Mouse (Mus musculus) cerebellum, adult 9-10 months (tissue): ENCODE data around the gene Lefty1.
"Not testable (repeated sequence)": the region's sequence is repeated elsewhere in the genome, so short reads cannot be mapped to it uniquely, and the experiment has no call there.

Experiments used
- DNase-seq: peaks from one replicate; pipeline ENCODE4 v3.0.0; 2022

Gene Lefty1

GRCm38 (mm10) chr1:180922273-180923048 lies 12.4 kb upstream of the Lefty1 start:
- DNase-seq: no peak

GRCm38 (mm10) chr1:180924737-180925136 lies 10.1 kb upstream of the Lefty1 start:
- no peak for DNase-seq

GRCm38 (mm10) chr1:180926286-180926685 lies 8.5 kb upstream of the Lefty1 start:
- no peak for DNase-seq

GRCm38 (mm10) chr1:180929599-180929998 lies 5.2 kb upstream of the Lefty1 start:
- no peak for DNase-seq

DNA sequence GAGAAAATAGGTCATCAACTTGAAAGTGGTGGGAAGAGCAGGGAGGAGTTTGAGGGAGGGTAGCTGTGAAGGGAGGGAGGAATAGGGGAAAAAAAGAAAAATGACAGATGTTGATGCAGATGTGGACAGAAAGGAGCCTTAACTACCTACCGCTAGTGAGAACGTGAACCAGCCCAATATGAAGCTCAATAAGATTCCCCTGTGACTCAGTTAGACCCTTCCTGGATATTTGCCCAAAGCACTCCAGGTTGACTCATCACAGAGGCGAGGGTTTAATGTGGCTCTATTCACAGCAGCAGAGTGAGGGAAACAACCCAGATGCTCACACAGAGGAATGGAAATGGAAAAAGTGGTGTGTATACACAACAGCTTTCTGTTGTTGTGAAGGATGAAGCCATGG lies 3.7 kb upstream of the Lefty1 start:
- no peak for DNase-seq

DNA sequence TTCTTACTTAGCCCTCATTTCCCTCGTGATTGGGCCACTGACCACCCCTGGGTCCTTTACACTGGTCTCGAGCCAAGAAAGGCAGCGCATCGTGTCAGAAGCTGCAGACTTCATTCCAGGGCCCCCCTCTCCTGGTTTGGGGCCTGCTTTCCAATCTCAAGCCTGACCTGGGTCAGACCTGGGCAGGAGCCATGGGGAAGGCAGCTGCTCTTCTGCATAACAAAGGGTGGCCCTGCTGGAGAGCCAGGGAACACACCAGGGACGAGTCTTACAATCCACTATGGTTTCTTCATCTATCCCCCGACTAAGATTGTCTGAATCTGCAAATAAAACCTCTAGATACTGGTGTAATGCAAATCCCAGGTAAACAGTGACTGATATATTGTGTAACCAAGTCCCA lies 1.2 kb upstream of the Lefty1 start:
- no peak for DNase-seq

DNA sequence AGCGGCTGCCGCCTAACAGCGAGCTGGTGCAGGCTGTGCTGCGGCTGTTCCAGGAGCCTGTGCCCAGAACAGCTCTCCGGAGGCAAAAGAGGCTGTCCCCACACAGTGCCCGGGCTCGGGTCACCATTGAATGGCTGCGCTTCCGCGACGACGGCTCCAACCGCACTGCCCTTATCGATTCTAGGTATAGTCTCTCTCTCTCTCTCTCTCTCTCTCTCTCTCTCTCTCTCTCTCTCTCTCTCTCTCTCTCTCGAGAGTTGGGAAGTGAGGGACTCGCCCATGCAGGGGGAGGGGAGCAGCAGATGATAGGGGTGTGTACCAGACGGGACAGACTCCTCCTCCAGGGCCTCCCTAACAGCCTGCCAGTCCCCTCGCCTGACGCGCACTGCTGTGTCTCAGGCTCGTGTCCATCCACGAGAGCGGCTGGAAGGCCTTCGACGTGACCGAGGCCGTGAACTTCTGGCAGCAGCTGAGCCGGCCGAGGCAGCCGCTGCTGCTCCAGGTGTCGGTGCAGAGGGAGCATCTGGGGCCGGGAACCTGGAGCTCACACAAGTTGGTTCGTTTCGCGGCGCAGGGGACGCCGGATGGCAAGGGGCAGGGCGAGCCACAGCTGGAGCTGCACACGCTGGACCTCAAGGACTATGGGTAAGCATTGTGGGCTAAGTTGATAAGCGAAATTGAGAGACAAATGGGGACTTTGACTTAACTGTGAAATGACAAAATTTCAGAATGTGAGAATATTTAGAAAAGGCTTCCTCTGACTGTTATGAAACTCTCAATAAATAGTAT lies 2.0 kb downstream of the Lefty1 start:
- not testable (repeated sequence) for DNase-seq

GRCm38 (mm10) chr1:180937631-180938030 lies 2.8 kb downstream of the Lefty1 start:
- not testable (repeated sequence) for DNase-seq

DNA sequence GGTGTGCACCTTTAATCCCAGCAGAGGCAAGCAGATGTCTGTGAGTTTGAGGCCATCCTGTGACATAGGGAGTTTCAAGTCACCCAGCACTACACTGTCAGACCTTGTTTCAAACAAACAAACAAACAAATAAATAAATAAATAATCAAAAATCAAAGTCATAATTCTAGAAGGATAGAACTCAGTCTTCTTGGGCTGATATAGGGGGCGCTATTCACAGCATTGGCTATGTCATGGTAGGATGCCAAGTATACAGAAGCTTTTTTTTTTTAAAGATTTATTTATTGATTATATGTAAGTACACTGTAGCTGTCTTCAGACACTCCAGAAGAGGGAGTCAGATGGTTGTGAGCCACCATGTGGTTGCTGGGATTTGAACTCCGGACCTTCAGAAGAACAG lies 4.0 kb downstream of the Lefty1 start:
- not testable (repeated sequence) for DNase-seq

DNA sequence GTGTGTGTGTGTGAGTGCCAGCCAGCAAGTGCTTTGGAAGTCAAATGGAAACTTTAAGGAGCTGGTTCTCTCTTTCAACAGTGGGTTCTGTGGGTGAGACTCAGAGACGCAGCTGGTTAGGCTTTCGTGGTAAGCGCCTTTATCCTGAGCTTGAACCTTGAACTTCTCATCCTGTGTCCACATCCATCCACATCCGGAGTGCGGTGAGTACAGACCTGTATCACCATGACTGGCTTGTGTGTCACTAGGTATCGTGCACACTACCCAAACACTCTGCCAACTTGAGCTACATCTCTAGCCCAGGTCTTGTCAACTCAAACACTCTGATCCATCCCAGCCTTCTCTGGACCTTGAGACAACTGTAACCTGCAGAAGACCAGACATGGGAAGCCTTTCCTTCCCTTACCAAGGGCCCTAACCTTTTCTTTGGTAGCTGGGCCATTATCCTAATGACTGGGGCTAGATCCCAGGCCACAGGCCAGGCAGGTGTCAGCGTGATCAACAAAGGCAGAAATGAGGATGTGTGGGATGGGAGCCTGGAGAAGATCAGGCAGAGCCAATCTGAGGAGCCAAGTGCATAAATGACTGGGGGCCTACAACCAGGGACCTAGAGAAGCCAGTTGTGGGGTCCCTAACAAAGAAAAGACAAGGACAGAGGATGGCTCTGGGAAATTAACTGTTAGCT lies 6.1 kb downstream of the Lefty1 start:
- DNase-seq: no peak

- DNase-seq: no peak
These were observed 6.9 kb downstream of the Lefty1 start for GRCm38 (mm10) chr1:180941726-180942125.

GRCm38 (mm10) chr1:180942166-180943031 lies 7.6 kb downstream of the Lefty1 start, which contains the start of gene Tmem63a:
TSS of gene Tmem63a (plus strand) at chr1:180942344.
- DNase-seq: no peak

- no peak for DNase-seq
These were observed 8.3 kb downstream of the Lefty1 start for GRCm38 (mm10) chr1:180943032-180943644.

DNA sequence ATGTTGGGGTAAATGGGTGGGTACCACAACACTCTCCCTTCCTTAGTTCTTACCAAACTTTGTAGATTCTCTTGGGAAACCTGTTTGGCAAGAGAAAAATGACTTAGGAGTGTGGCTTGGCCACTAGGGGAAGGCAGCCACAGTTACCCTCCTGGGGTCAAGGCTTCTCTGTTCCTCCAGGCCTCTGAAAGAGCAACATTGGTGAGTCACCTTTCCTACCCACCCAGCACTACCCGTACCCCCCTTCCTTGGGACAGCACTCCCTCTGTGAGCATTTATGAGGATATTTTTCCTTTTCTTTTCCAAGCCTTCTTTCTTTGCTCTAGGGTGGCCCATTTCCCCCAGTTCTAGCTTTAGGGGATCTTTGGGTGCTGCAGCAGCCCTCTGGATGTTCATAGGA lies 9.1 kb downstream of the Lefty1 start:
- DNase-seq: no peak

- DNase-seq: no peak
These were observed 9.7 kb downstream of the Lefty1 start for GRCm38 (mm10) chr1:180944553-180944952.

- no peak for DNase-seq
These were observed 10.5 kb downstream of the Lefty1 start for GRCm38 (mm10) chr1:180945001-180945980.

DNA sequence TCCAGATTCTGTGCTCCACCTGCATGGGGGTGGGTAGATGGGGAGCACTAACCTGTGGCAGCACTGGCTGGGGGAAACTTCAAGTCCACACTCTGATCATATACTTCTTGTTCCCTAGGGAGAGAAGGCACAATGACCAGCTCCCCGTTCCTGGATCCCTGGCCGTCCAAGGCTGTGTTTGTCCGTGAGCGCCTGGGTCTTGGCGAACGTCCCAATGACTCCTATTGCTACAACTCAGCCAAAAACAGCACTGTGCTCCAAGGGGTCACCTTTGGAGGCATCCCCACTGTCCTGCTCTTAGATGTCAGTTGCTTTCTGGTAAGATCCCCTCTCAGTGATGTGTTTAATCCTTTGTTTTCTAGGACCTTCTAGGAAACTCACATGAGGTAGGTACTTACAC lies 11.6 kb downstream of the Lefty1 start:
- no peak for DNase-seq

DNA sequence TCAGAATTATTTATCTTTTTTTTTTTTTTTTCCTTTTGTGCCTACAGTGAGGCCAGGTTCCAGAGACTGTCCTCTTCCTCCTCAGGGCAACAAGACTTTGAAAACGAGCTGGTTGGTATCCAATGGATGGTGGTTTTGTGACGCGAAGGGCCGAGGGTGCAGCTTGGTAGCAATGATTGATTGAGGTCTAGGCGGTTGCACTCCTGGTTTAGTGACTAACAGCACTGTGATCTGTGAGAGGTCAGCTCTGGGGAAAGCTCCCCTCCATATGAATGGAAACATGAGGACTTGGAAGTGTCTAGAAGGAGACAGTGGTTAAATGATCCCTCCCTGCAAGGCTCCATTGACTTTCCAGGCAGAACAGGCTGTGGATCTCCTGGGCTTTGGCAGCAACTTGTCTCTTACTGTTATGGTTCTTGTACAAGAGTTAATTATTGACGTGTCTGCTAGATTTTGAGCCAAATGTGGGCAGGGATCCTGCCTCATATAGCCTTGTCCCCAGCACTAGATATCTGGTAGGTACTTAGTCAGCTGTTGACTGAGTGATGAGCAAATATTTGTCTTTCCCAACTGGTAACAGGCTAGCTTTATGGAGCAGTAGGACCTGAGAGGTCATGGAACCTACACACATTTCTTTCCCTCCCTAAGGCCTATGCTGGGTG lies 17.4 kb downstream of the Lefty1 start:
- no peak for DNase-seq

- DNase-seq: no peak
These were observed 18.0 kb downstream of the Lefty1 start for GRCm38 (mm10) chr1:180952808-180953207.

DNA sequence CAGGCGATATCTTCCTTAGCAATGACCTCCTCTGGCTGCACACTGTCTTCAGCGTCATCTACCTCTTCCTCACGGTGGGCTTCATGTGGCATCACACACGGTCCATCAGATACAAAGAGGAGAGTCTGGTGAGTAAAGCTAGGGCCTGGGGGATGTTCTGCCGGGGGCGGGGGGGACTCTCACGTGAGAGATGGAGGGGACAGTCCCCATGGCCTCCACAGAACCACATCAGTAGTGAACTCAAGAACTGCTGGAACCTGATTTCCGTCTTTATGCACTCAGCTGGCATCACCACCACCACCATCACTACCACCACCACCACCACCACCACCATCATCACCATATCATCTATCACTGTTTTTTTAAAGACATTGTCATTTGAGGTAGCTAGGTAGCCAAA lies 21.6 kb downstream of the Lefty1 start:
- no peak for DNase-seq
